Mouse (Mus musculus) ES-Bruce4 (cell line): ENCODE results near the gene Cenpj.

Experiments
- CTCF ChIP-seq: IDR thresholded peaks from one replicate; pipeline ENCODE4 v1.8.1; 2011; ENCODE audit warnings: low read depth, low read length
- POLR2A ChIP-seq: IDR thresholded peaks from one replicate; pipeline ENCODE4 v1.8.1; 2011; ENCODE audit warnings: low read length; ENCODE audit not compliant: insufficient read depth

DNA sequence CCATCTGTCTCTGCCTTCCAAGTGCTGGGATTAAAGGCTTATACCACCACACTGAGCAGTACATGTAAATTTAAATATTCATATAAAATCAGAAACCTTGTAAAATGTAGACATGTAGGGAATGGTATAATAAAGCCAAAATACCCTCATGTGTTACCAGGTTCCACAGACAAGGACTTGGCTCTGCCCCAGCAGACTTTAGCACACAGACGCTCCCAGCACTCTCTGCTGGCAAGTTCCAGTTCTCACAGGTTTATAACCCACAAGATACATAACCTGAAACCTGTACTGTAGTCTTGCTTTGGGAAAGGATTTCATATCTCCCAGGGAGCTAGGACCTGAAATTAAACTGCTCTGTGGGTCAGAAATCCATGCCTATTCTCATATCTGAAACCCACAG, 30.3 kb downstream of the Cenpj start:
- TF ChIP-seq POLR2A (no peak), CTCF (no peak)
